Mouse (Mus musculus) embryonic fibroblast, embryonic 13.5 days (primary cell): Measurements from ENCODE around the gene Asxl2.

Experiments used
- CTCF ChIP-seq: IDR thresholded peaks from 2 replicates; pipeline ENCODE4 v1.5.1; 2011; ENCODE audit warnings: mild to moderate bottlenecking, control low read depth, low read length, moderate library complexity, borderline replicate concordance; ENCODE audit not compliant: insufficient read depth
- POLR2A ChIP-seq: IDR thresholded peaks from 2 replicates; pipeline ENCODE4 v1.6.1; 2011; ENCODE audit warnings: low read depth, mild to moderate bottlenecking, control low read depth, low read length, moderate library complexity

- no peak for TF ChIP-seq CTCF
- no peak for TF ChIP-seq POLR2A
These were observed 73.0 kb downstream of the Asxl2 start for GRCm38 (mm10) chr12:3499662-3500061.
